ENCODE assay signal across 8 mouse cellular contexts in the genomic region with DNA sequence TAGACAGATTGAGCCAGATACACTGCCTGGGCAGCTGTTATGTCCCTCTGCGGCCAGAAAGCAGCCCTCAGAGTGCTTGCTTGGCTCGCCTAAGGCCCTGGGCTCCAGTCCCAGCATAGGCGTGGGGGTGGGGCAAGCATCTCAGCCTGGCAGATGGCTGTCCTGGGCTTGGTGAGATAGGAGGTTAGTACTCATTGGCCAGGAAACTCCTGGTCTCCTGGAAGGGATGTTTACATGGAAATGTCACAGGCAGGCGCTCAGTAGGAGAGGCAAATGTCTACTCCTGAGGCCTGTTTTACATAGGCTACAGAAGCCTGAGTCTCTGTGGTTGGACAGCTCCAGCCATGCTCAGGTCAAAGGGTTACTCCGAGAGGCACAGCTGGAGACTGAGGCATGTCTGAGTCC. TPM values are rescaled to one million over a fixed set of nuclear protein-coding genes. Genes with fewer than 3 reads are reported as not detected.
A peak's percentile ranks its signal among the peaks of the same experiment; 100 is the strongest.
DNase-seq lines count a peak whose midpoint lies in the region; ATAC-seq and TF ChIP-seq lines count a peak whose summit lies in the region.

No protein-coding gene starts in this region.

- WGBS in intestine, postnatal 0 days: 52% methylated on average over 5 of the region's 5 CpGs

- H3K9ac ChIP-seq in intestine, postnatal 0 days (ENCODE audit: low read depth, low read length): no peak overlapping the region

- peak; percentile 33 to 51 for DNase-seq in kidney, postnatal 4 days
- no peak for DNase-seq in kidney, adult 8-10 months
- DNase-seq in cerebellum, postnatal 4 days (ENCODE audit: low spot score in 2 of 2): peak; percentile 67 to 89
- peak; percentile 64 to 79 for DNase-seq in gastrocnemius, postnatal 4 days (ENCODE audit: low spot score in 2 of 2)
- DNase-seq in lung, postnatal 10 days: peak; percentile 90
- peak; percentile 50 for DNase-seq in right cerebral cortex, adult 2 months (ENCODE audit: low spot score in 2 of 2)
- DNase-seq in thymus, postnatal 14 days: no peak

- H3K4me2 ChIP-seq in intestine, postnatal 0 days (replicated peaks; ENCODE audit: low read depth): no peak overlapping the region

- H3K27ac ChIP-seq in intestine, postnatal 0 days (ENCODE audit: low read depth, low read length): no peak overlapping the region; the same call in 1 of the 2 replicates

- peak; percentile 34; the same call in 1 of the 2 replicates for ATAC-seq in intestine, postnatal 0 days

- no peaks in the 10 kb centered on the region for H3K9me3 ChIP-seq in intestine, postnatal 0 days (ENCODE audit: control insufficient read depth)

- no peaks in the 10 kb centered on the region; the same call in 1 of the 2 replicates for H3K4me1 ChIP-seq in intestine, postnatal 0 days (replicated peaks; ENCODE audit: control insufficient read depth, insufficient read depth, low read length)

- no peak overlapping the region for H3K4me3 ChIP-seq in intestine, postnatal 0 days (ENCODE audit: low read depth, low read length)

- H3K27me3 ChIP-seq in intestine, postnatal 0 days (replicated peaks; ENCODE audit: control insufficient read depth, insufficient read depth, low read length): no peaks in the 10 kb centered on the region

- no peak for TF ChIP-seq CTCF in intestine, postnatal 0 days (IDR thresholded peaks at IDR 0.05; ENCODE audit: low read depth)

- H3K36me3 ChIP-seq in intestine, postnatal 0 days (ENCODE audit: control insufficient read depth, insufficient read depth): peaks cover 15% of the 10 kb centered on the region; the same call in 1 of the 2 replicates

RNA-seq across cellular contexts. Expression of a gene that starts 5.6 kb away (rescaled TPM):
- 10 to 100 TPM; 32.0 to 35.0 TPM for total RNA-seq in gastrocnemius, postnatal 4 days (2021)
- polyA plus RNA-seq in intestine, postnatal 0 days (2015; fragmentation: Nextera tagmentation; extraction: Ambion mirVana): 17.2 and 21.2 TPM in 2 replicates

RNA-seq across cellular contexts. Expression of a gene that starts 34.3 kb away (rescaled TPM):
- total RNA-seq in gastrocnemius, postnatal 4 days (2021): 1 to 10 TPM; 6.8 to 7.9 TPM
- polyA plus RNA-seq in intestine, postnatal 0 days (2015; fragmentation: Nextera tagmentation; extraction: Ambion mirVana): 5.9 and 7.6 TPM in 2 replicates

Comparison
In these comparisons a context has a peak if more than half of its experiments do, and no peak if none do; other contexts are left out.
1. DNase-seq: peak in kidney, postnatal 4 days (2 of 2), cerebellum, postnatal 4 days (2 of 2), gastrocnemius, postnatal 4 days (2 of 2), lung, postnatal 10 days (single experiment) and right cerebral cortex, adult 2 months (2 of 2); none in kidney, adult 8-10 months (0 of 2) and thymus, postnatal 14 days (single experiment).